Mouse (Mus musculus) midbrain, embryonic 14.5 days (tissue): ENCODE results near the gene Stx16. TPM values are rescaled to one million over a fixed set of nuclear protein-coding genes. Genes with fewer than 3 reads are reported as not detected.

Experiments used
- ATAC-seq: fragments of 200-750 bp; cut with Nextera tagmentation; 2 replicates; pipeline ENCODE4 v1.8.0; 2017; ENCODE audit warnings: moderate number of reproducible peaks, moderate library complexity; ENCODE audit not compliant: low FRiP score, low TSS enrichment
- DNase-seq: peaks from one replicate; pipeline ENCODE4 v3.0.0-alpha.2; 2015
- H3K27ac ChIP-seq: fragments of 300-500 bp; sonication (generic); replicated peaks from 2 replicates; pipeline ENCODE4 v1.5.1; 2014; ENCODE audit warnings: mild to moderate bottlenecking, low read depth, low read length, moderate library complexity
- H3K27me3 ChIP-seq: fragments of 300-500 bp; sonication (generic); 2 replicates; pipeline ENCODE4 v1.6.1; 2014; ENCODE audit warnings: low read length, control low read depth, mixed read lengths; ENCODE audit not compliant: control insufficient read depth, insufficient read depth
- H3K36me3 ChIP-seq: fragments of 300-500 bp; sonication (generic); 2 replicates; pipeline ENCODE4 v1.6.1; 2014; ENCODE audit warnings: low read length, control low read depth; ENCODE audit not compliant: control insufficient read depth, insufficient read depth
- H3K4me1 ChIP-seq: fragments of 300-500 bp; sonication (generic); 2 replicates; pipeline ENCODE4 v1.6.1; 2014; ENCODE audit warnings: mild to moderate bottlenecking, antibody characterized with exemption, low read length, control low read depth; ENCODE audit not compliant: control insufficient read depth, insufficient read depth
- H3K4me2 ChIP-seq: fragments of 300-500 bp; sonication (generic); 2 replicates; pipeline ENCODE4 v1.6.1; 2014; ENCODE audit warnings: mild to moderate bottlenecking, low read length, moderate library complexity
- H3K4me3 ChIP-seq: fragments of 300-500 bp; sonication (generic); replicated peaks from 2 replicates; pipeline ENCODE4 v1.5.1; 2014; ENCODE audit warnings: low read depth, low read length
- H3K9ac ChIP-seq: fragments of 300-500 bp; sonication (generic); replicated peaks from 2 replicates; pipeline ENCODE4 v1.6.1; 2014; ENCODE audit warnings: mild to moderate bottlenecking, low read length, moderate library complexity
- H3K9me3 ChIP-seq: fragments of 300-500 bp; sonication (generic); 2 replicates; pipeline ENCODE4 v1.6.1; 2016; ENCODE audit warnings: low read length, control low read depth, mixed read lengths; ENCODE audit not compliant: control insufficient read depth
- WGBS: fragments of 180-500 bp; shearing (Covaris S2); extraction: QIAGEN DNeasy Blood & Tissue Kit; methylation state at CpG from one replicate; pipeline ENCODE4 v1.1.7; 2014; 5-methylcytosine and 5-hydroxymethylcytosine counted together
- polyA plus RNA-seq: library from polyadenylated mRNA; unstranded; fragments of >200 nt; fragmentation: Nextera tagmentation; extraction: Ambion mirVana; gene quantifications from 2 replicates; pipeline ENCODE4 v1.2.1, GENCODE M21; 2014

Gene Stx16
- polyA plus RNA-seq, 1 experiment from 2014 or later, result 11.1 TPM

DNA sequence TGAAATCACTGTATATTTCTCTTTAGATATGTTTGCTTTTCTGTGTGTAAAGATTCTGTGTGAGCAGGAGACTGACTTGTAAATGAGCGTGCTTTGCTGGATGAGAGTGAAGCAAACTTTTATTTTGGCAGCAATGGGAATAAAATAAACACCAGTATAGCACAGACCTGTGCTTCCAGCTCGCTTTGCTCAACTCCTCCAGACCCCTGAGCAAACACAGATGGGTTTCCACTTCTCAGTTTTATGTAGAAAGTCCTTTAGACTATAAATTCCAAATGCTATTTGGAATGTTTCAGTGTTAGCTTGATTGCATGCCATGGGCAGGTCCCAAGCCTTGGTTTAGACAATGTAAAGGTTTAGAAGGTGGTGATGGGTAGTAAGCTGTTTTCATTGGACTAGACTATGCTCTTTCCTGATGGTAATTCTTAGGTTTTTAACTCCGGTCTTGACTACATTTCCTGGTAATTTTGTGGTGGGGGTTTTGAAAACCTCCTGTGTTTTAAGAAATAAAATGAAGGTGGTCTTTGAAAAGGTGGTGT lies 6.3 kb downstream of the Stx16 start:
- 87% methylated on average over 3 of the region's 3 CpGs for WGBS
- Histone ChIP-seq H3K27ac (no peak overlapping the region), H3K9me3 (no peaks in the 10 kb centered on the region)

DNA sequence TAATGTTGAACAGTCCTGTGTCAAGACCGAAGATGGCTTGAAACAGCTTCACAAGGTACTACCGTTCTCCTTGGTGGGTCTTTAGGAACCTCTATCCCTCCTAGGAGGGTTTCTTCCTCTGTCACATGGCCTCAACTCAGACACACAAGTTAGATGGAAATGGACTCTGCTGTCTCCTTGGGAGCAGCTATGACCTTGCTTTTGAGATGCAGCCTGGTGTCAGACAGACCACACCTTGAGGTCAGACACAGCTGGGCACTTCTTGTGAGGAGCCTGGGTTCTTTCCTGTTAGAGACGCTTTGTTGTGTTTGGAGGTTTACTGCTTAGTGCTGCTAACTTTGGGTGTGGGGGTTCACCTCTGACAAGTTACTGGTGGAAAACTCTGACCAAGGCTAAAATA lies 19.0 kb downstream of the Stx16 start:
- no peaks in the 10 kb centered on the region for H3K27me3 ChIP-seq
- H3K4me1 ChIP-seq, result no peaks in the 10 kb centered on the region
- H3K36me3 ChIP-seq, result peaks cover 35% of the 10 kb centered on the region
- H3K27ac ChIP-seq, result no peak overlapping the region
- no peak overlapping the region for H3K9ac ChIP-seq
- H3K9me3 ChIP-seq, result no peaks in the 10 kb centered on the region
- WGBS, result 97% methylated on average over 3 of the region's 3 CpGs
- no peak for ATAC-seq
- no peak for DNase-seq
- no peak overlapping the region for H3K4me2 ChIP-seq
- H3K4me3 ChIP-seq, result no peak overlapping the region

More for the DNA sequence above, 6.3 kb downstream of the Stx16 start:
- ATAC-seq (no peak), DNase-seq (no peak)
- H3K9ac ChIP-seq, result no peak overlapping the region
- H3K4me3 ChIP-seq, result no peak overlapping the region
- H3K36me3 ChIP-seq, result no peaks in the 10 kb centered on the region
- peaks cover 27% of the 10 kb centered on the region for H3K4me1 ChIP-seq
- no peaks in the 10 kb centered on the region for H3K27me3 ChIP-seq
- no peak overlapping the region for H3K4me2 ChIP-seq

DNA sequence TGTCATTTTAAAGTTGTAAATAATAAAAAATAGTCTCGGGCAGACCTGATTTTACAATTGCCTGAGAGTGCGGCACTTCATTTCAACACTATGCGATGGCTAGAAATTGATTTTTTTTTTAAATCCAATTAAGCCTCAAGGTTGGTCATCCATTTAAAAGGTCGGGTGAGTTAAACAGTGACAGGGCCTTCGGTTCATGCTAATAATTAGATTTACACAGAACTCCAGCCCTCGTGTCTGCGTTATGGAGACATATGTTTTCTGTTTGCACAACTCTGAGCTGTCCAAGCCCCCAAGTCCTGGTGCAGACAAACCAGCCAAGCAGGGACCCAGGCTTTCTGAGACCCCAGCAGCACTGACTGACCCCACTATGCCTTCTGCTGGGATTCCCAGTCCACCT lies 26.3 kb downstream of the Stx16 start:
- Histone ChIP-seq H3K4me3 (no peak overlapping the region), H3K4me1 (no peaks in the 10 kb centered on the region), H3K27ac (no peak overlapping the region), H3K27me3 (no peaks in the 10 kb centered on the region), H3K9me3 (no peaks in the 10 kb centered on the region), H3K36me3 (0 out of 2 replicates have a peak, but pooled peaks cover 6% of the 10 kb centered on the region), H3K4me2 (no peak overlapping the region), H3K9ac (no peak overlapping the region)
- ATAC-seq (no peak), DNase-seq (no peak)
- WGBS, result 72% methylated on average over 7 of the region's 7 CpGs

DNA sequence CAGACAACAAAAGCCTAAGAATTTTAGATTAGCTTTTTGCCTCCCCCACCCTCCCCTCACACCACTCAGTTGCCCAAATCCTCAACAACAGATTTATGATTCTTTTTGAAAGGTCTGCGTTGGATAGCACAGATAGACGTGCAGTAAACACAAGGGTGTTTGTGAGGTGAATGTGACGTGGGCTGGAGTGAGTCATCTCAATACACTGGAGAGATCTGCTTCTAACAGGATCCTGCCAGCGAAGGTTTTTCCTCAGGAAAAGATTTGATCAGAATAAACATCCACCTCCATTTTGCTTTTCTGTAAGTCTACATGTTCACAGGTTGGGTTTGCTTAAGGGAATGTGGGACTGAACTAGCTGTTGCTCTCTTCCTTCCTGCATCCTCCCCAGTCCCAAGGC lies 27.4 kb downstream of the Stx16 start:
- no peak overlapping the region for H3K4me3 ChIP-seq
- no peak overlapping the region for H3K27ac ChIP-seq
- H3K4me2 ChIP-seq, result no peak overlapping the region
- H3K9me3 ChIP-seq, result no peaks in the 10 kb centered on the region
- ATAC-seq, result no peak
- no peak overlapping the region for H3K9ac ChIP-seq
- no peaks in the 10 kb centered on the region for H3K4me1 ChIP-seq
- 93% methylated on average over 4 of the region's 4 CpGs for WGBS
- H3K27me3 ChIP-seq, result no peaks in the 10 kb centered on the region
- DNase-seq, result no peak
- 0 out of 2 replicates have a peak, but pooled peaks cover 3% of the 10 kb centered on the region for H3K36me3 ChIP-seq

DNA sequence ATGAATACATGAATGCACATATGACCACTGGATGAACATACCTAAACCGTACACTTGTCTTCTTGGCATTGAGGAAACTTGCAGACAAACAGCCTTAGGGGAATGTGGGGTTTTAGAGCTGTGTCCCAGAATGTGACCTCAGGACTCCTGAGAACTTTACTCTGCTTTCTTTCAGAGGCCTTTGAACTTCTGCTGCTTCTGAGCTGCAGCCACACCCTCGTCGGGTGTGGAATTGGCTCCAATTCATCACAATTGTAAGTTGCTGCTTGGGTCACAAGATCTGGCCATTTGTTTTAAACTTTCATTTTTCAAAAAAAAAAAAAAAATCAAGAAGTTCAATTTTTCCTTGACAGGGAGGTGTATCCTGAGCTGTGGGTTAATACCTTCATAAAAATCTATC lies 31.3 kb downstream of the Stx16 start:
- no peak for DNase-seq
- no peaks in the 10 kb centered on the region for H3K36me3 ChIP-seq
- no peak overlapping the region for H3K27ac ChIP-seq
- peaks cover 7% of the 10 kb centered on the region; the same call in 1 of the 2 replicates for H3K4me1 ChIP-seq
- H3K9me3 ChIP-seq, result no peaks in the 10 kb centered on the region
- no peaks in the 10 kb centered on the region for H3K27me3 ChIP-seq
- no peak overlapping the region for H3K9ac ChIP-seq
- H3K4me2 ChIP-seq, result no peak overlapping the region
- H3K4me3 ChIP-seq, result no peak overlapping the region
- WGBS, result 91% methylated on average over 3 of the region's 3 CpGs
- no peak for ATAC-seq

DNA sequence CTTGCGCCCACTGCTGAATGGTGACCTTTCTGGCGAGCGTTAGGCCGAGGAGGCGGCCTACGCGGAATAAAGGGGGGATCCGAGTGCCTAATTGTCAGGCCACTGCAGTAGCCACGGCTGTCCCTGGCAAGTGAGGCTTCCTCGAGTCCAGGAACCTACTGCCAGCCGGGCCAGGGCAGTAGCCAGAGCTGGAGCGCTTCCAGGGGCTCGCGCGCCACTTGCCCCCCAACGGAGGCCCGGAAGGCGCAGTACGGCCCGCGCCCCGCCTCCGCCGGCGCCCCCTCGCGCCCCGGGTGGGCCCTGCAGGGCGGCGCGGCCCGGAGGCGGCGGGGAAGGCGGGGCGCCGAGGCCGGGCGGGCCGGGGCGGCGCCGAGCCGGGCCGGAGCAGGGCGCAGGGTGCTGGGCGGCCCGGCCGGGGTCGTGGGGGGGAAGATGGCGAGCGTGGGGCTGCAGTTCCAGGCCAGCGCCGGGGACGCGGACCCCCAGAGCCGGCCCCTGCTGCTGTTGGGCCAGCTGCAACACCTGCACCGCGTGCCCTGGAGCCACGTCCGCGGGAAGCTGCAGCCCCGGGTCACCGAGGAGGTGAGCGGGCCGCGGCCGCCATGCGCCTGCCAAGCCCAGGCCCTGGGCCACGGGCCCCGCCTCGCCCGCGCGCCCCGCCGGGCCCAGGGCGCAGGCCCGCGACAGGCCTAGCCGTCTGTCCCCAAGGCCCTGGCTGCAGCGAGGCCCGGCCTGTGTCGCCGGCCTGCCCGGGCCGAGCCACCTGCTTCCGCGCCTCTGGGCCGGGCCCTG lies 34.1 kb downstream of the Stx16 start, which contains the start of gene Npepl1:
Gene Npepl1, plus strand, starts transcription at position 359 of the 792 bp plus-strand sequence.
- Histone ChIP-seq H3K27ac (peak within 1 kb of the TSS; percentile 55), H3K9me3 (no peaks in the 10 kb centered on the region), H3K4me2 (peak within 1 kb of the TSS; percentile 75), H3K36me3 (no peaks in the 10 kb centered on the region), H3K4me3 (peak within 1 kb of the TSS; percentile 42), H3K4me1 (peaks cover 7% of the 10 kb centered on the region; the same call in 1 of the 2 replicates), H3K9ac (peak within 1 kb of the TSS; percentile 74), H3K27me3 (no peaks in the 10 kb centered on the region)
- DNase-seq, result peak; percentile 71
- WGBS, result 2% methylated on average over 73 of the region's 90 CpGs
- peak; percentile 88 for ATAC-seq

DNA sequence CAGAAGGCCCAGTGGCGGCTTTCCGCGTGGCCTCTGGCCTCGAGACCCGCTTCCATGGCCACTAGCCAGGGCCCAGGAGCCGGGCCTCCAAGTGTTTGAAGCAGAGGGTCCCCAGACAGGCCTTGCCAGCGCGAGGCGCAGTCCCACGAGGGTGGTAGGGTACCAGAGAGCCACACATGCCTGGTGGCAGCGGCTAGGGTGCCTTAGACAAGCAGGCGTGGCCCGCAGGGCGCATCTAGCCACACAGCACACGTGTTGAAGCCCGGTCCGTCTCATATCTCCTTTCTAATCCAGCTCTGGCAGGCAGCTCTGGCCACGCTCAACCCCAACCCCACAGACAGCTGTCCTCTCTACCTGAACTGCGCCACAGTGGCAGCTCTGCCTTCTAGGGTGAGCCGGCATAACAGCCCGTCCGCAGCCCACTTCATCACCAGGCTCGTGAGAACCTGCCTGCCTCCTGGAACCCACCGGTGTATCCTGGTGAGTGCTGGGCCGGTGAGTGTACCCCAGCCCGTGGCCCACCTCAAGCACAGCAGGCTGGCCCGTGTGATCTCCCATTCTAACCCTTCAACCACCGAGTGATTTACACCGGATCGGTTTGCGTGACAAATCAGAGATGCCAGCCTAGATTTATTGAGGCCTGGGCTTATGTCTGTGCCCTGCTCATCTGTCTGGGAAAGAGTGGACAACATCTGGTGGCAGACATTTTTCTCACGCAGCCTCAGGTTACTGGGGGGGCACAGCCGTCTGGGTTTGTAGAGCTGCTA lies 34.9 kb downstream of the Stx16 start:
- ATAC-seq (peak; percentile 22), DNase-seq (no peak)
- H3K4me2 ChIP-seq, result peak overlapping the region; percentile 75
- H3K27ac ChIP-seq, result peak overlapping the region; percentile 55
- peaks cover 7% of the 10 kb centered on the region; the same call in 1 of the 2 replicates for H3K4me1 ChIP-seq
- WGBS, result 55% methylated on average over 33 of the region's 33 CpGs
- H3K36me3 ChIP-seq, result no peaks in the 10 kb centered on the region
- H3K9me3 ChIP-seq, result no peaks in the 10 kb centered on the region
- no peaks in the 10 kb centered on the region for H3K27me3 ChIP-seq
- H3K4me3 ChIP-seq, result peak overlapping the region; percentile 42
- H3K9ac ChIP-seq, result peak overlapping the region; percentile 74

DNA sequence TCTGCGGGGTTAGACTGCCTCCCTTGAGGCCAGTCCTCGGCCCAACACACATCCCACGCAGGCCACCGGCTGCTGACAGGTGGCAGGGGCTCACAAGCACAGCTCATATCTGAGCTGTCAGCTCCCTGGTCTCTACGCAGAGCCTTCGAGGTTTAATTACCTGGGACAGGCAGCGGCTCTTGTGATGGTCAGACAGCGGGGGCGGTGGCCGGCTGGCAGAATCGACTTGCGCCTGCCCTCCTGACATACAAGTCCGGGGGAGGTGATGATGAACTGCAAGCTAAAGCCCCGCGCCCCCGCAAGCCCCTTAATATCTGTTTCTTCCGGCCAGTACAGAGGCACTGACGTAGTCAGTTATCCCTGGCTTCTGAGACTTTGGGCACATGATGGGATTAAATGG lies 36.8 kb downstream of the Stx16 start:
- WGBS, result 87% methylated on average over 18 of the region's 18 CpGs
- Histone ChIP-seq H3K27ac (no peak overlapping the region), H3K4me1 (peaks cover 7% of the 10 kb centered on the region; the same call in 1 of the 2 replicates), H3K9ac (no peak overlapping the region), H3K36me3 (0 out of 2 replicates have a peak, but pooled peaks cover 2% of the 10 kb centered on the region), H3K27me3 (no peaks in the 10 kb centered on the region), H3K4me2 (no peak overlapping the region), H3K4me3 (no peak overlapping the region), H3K9me3 (no peaks in the 10 kb centered on the region)
- DNase-seq (no peak), ATAC-seq (no peak)
